ENCODE assay signal across 30 mouse cellular contexts in genomic region chr1:120060687-120061086, GRCm38 (mm10). TPM values are rescaled to one million over a fixed set of nuclear protein-coding genes. Genes with fewer than 3 reads are reported as not detected.
"Had no signal": no experiment of that assay in that cellular context is flagged by ENCODE, and none has a peak within 500 bp of the region (broad histone marks: within the 10 kb centered on the region; RNA-seq: fewer than 3 reads in every experiment).

No protein-coding gene starts in this region.

- DNase-seq: cerebellum, adult 2 months; cerebellum, adult 8-10 months; cerebellum, adult 9-10 months; cerebellum, adult 9-11 months; cerebellum, postnatal 10 days; cerebellum, postnatal 14 days; cerebellum, postnatal 25 days; cerebellum, postnatal 36 days; embryo, embryonic 11 days; forebrain, postnatal 0 days; gastrocnemius, adult 2 months; gastrocnemius, postnatal 10 days; gastrocnemius, postnatal 14 days; gastrocnemius, postnatal 25 days; gastrocnemius, postnatal 36 days; heart, adult 18-20 months; heart, adult 2 months had no signal

- H3K9ac ChIP-seq: embryonic facial prominence, embryonic 12.5 days; embryonic facial prominence, embryonic 13.5 days; embryonic facial prominence, embryonic 15.5 days; forebrain, embryonic 12.5 days; forebrain, embryonic 13.5 days; forebrain, embryonic 15.5 days; forebrain, postnatal 0 days had no signal

- H3K27ac ChIP-seq: embryonic facial prominence, embryonic 10.5 days; embryonic facial prominence, embryonic 12.5 days; embryonic facial prominence, embryonic 13.5 days; embryonic facial prominence, embryonic 15.5 days; forebrain, embryonic 10.5 days; forebrain, embryonic 12.5 days; forebrain, embryonic 13.5 days; forebrain, embryonic 15.5 days; gastrocnemius, adult 2 months; heart, adult 2 months had no signal

- H3K27me3 ChIP-seq: embryonic facial prominence, embryonic 12.5 days; embryonic facial prominence, embryonic 13.5 days; embryonic facial prominence, embryonic 15.5 days; forebrain, embryonic 12.5 days; forebrain, embryonic 13.5 days; forebrain, embryonic 15.5 days had no signal

- H3K36me3 ChIP-seq: embryonic facial prominence, embryonic 10.5 days; embryonic facial prominence, embryonic 12.5 days; embryonic facial prominence, embryonic 13.5 days; embryonic facial prominence, embryonic 15.5 days; forebrain, embryonic 10.5 days; forebrain, embryonic 12.5 days; forebrain, embryonic 15.5 days had no signal

- H3K4me1 ChIP-seq: forebrain, embryonic 12.5 days; forebrain, embryonic 13.5 days; forebrain, embryonic 15.5 days had no signal

- H3K4me3 ChIP-seq: embryonic facial prominence, embryonic 10.5 days; embryonic facial prominence, embryonic 12.5 days; embryonic facial prominence, embryonic 13.5 days; embryonic facial prominence, embryonic 15.5 days; erythroblast, embryonic 14.5 days; forebrain, embryonic 10.5 days; forebrain, embryonic 12.5 days; forebrain, embryonic 13.5 days; forebrain, embryonic 15.5 days; gastrocnemius, adult 2 months; heart, adult 2 months had no signal

RNA-seq across cellular contexts. Expression of gene Sctr, which starts 54.0 kb away (rescaled TPM):
- total RNA-seq: common myeloid progenitor, adult 5-6 weeks; granulocyte monocyte progenitor cell, adult 5-6 weeks; heart, adult 8-10 months had no signal
- polyA plus RNA-seq: embryonic facial prominence, embryonic 11.5 days; embryonic facial prominence, embryonic 13.5 days; erythroblast, embryonic 14.5 days had no signal
